Mouse (Mus musculus) liver, embryonic 14.5 days (tissue): ENCODE measurements around the gene Cars2.

ENCODE experiments used
- CTCF ChIP-seq: IDR thresholded peaks from 2 replicates; pipeline ENCODE4 v1.5.1; 2016; ENCODE audit warnings: antibody characterized with exemption, low read depth, control low read depth
- EP300 ChIP-seq: IDR thresholded peaks from 2 replicates; pipeline ENCODE4 v1.6.1; 2016; ENCODE audit warnings: antibody characterized with exemption, low read depth

DNA sequence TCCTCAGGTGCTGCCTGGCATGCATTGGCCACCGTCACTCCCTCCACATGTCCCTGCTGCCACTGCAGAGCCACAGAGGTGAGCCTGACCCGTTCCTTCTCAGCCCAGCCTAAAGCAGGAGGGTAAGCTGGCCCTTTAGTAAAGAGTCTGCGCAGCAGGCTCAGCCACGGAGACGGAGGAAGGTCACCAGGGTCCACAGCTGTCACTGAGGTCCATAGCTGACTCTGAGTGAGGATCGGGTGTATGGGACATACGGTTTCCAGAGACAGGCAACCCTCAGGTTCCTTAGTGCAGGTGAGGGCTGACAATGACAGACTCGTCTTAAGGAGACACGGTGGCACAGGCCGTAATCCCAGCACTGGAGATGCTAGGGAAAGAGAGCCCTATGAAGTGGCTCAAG is 21.4 kb upstream of the Cars2 start:
- TF ChIP-seq CTCF = no peak
- TF ChIP-seq EP300 = no peak
